In the genomic region with DNA sequence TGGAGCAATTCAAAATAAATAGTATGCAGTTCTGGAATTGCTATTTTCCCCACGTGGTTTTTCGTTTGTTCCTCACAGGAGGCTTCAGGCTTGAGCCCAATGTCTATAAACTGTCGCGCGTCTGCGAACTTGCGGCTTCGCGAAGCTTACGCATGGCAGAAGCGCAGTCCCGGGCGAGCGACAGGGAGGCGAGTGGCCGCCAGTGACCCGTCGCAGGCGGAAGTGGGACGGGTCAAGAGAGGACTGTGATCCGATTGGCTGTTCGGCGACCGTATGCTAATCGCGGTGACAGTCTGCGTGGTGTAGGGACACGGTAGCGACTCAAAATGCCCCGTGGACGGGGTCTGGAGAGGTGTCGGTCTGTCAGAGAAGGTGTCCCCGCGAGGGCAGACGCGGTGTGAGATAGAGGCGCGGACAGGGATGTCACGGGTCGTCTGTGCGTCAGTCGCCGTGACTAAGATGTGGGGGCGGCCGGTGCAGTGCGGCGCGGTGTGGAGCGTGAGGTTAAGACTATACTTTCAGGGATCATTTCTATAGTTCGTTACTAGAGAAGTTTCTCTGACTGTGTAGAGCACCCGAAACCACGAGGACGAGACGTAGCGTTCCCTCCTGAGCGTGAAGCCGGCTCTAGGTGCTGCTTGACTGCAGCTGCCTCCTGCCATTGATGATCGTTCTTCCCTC, we compare ENCODE assay signal across 7 mouse cellular contexts. TPM values are rescaled to one million over a fixed set of nuclear protein-coding genes. Genes with fewer than 3 reads are reported as not detected.
DNase-seq lines count a peak whose midpoint lies in the region; ATAC-seq and TF ChIP-seq lines count a peak whose summit lies in the region.
"Not testable (repeated sequence)": the region's sequence is repeated elsewhere in the genome, so short reads cannot be mapped to it uniquely, and the experiment has no call there.

No protein-coding gene starts in this region.

- not testable (repeated sequence) for H3K36me3 ChIP-seq in limb, embryonic 14.5 days (ENCODE audit: control insufficient read depth, insufficient read depth, low read length); midbrain, embryonic 16.5 days (ENCODE audit: control insufficient read depth, insufficient read depth, low read length); spleen, adult 2 months (ENCODE audit: control insufficient read depth, insufficient read depth, low read length)

- not testable (repeated sequence) for H3K27me3 ChIP-seq in limb, embryonic 14.5 days (ENCODE audit: control insufficient read depth, insufficient read depth, low read length); midbrain, embryonic 16.5 days (ENCODE audit: control insufficient read depth, insufficient read depth, low read depth, low read length); spleen, adult 2 months (ENCODE audit: control insufficient read depth, insufficient read depth, low read length)

- not testable (repeated sequence) for TF ChIP-seq CTCF in embryonic fibroblast, embryonic 13.5 days (IDR thresholded peaks at IDR 0.05; ENCODE audit: borderline replicate concordance, insufficient read depth, low read length); spleen, adult 2 months (IDR thresholded peaks at IDR 0.05; ENCODE audit: extremely low read depth, insufficient read depth, insufficient read length, insufficient replicate concordance)

- peak overlapping the region; percentile 49 for H3K4me2 ChIP-seq in limb, embryonic 14.5 days (replicated peaks; ENCODE audit: low read depth, low read length, severe bottlenecking)
- H3K4me2 ChIP-seq in midbrain, embryonic 16.5 days (ENCODE audit: low read length): peak overlapping the region; percentile 56

- not testable (repeated sequence) for H3K4me3 ChIP-seq in embryonic fibroblast, embryonic 13.5 days (ENCODE audit: insufficient read depth, low read length); spleen, adult 2 months (ENCODE audit: extremely low read depth, insufficient read depth, insufficient read length)
- H3K4me3 ChIP-seq in limb, embryonic 14.5 days (replicated peaks; ENCODE audit: low read length): peak overlapping the region; percentile 33
- H3K4me3 ChIP-seq in midbrain, embryonic 16.5 days (ENCODE audit: low read depth, low read length): peak overlapping the region; percentile 38

- ATAC-seq in limb, embryonic 14.5 days (ENCODE audit: low FRiP score, low read depth): peak; percentile 96
- ATAC-seq in midbrain, embryonic 16.5 days: peak; percentile 99

- not testable (repeated sequence) for H3K9me3 ChIP-seq in limb, embryonic 14.5 days (ENCODE audit: control insufficient read depth, low read length); midbrain, embryonic 16.5 days (replicated peaks; ENCODE audit: control insufficient read depth, low read length, poor library complexity, severe bottlenecking)

- under 1% methylated on average over 20 of the region's 58 CpGs for WGBS in limb, embryonic 14.5 days
- under 1% methylated on average over 20 of the region's 58 CpGs for WGBS in midbrain, embryonic 16.5 days
- under 1% methylated on average over 22 of the region's 58 CpGs for WGBS in spleen, adult 2 months

- not testable (repeated sequence) for H3K4me1 ChIP-seq in embryonic fibroblast, embryonic 13.5 days (ENCODE audit: control insufficient read depth, insufficient read depth, low read length); limb, embryonic 14.5 days (ENCODE audit: control insufficient read depth, insufficient read depth, low read length); midbrain, embryonic 16.5 days (ENCODE audit: control insufficient read depth, insufficient read depth, low read length); spleen, adult 2 months (ENCODE audit: control insufficient read depth, insufficient read depth, insufficient read length)

- 0 out of 2 replicates have a peak overlapping the region, but pooled peaks have one; percentile 31 for H3K9ac ChIP-seq in limb, embryonic 14.5 days (ENCODE audit: low read depth, low read length, severe bottlenecking)
- peak overlapping the region; percentile 43; the same call in 1 of the 2 replicates for H3K9ac ChIP-seq in midbrain, embryonic 16.5 days (ENCODE audit: low read depth, low read length)

- DNase-seq in adrenal gland, postnatal 36 days: peak; percentile 86 to 87
- DNase-seq in heart, adult 9 months (ENCODE audit: low spot score in 2 of 2): peak; percentile 88 to 89
- DNase-seq in kidney, adult 9 months: peak; percentile 89
- peak; percentile 38 for DNase-seq in limb, embryonic 14.5 days (ENCODE audit: low spot score)
- DNase-seq in spleen, adult 2 months (ENCODE audit: low read depth in 1 of 2, low spot score in 2 of 2): peak; percentile 50 to 82

- not testable (repeated sequence) for H3K27ac ChIP-seq in embryonic fibroblast, embryonic 13.5 days (ENCODE audit: insufficient read depth, low read length)
- H3K27ac ChIP-seq in limb, embryonic 14.5 days (replicated peaks; ENCODE audit: low read depth, low read length): 0 out of 2 replicates have a peak overlapping the region, but pooled peaks have one; percentile 33
- peak overlapping the region; percentile 59 for H3K27ac ChIP-seq in midbrain, embryonic 16.5 days (ENCODE audit: low read length)
- H3K27ac ChIP-seq in spleen, adult 2 months (ENCODE audit: insufficient read depth, low read length): peak overlapping the region; percentile 72

- 0 out of 2 replicates have a peak, but pooled peaks have one; percentile 28 for TF ChIP-seq POLR2A in embryonic fibroblast, embryonic 13.5 days (IDR thresholded peaks at IDR 0.05; ENCODE audit: low read depth, low read length)
- TF ChIP-seq POLR2A in limb, embryonic 14.5 days (IDR thresholded peaks at IDR 0.05; ENCODE audit: borderline replicate concordance, extremely low read depth, insufficient read depth, insufficient read length); spleen, adult 2 months (IDR thresholded peaks at IDR 0.05; ENCODE audit: low read depth, low read length): not testable (repeated sequence)

RNA-seq across cellular contexts. Expression of gene Tex14, which starts 57.1 kb away (rescaled TPM):
- under 1 TPM; 0.36 to 0.95 TPM for total RNA-seq in adrenal gland, postnatal 36 days (2021)
- polyA plus RNA-seq in embryonic fibroblast, embryonic 13.5 days (2011; ENCODE audit: insufficient read length, low read depth, missing spikeins): 0.11 and 0.30 TPM in 2 replicates
- 1.3 and 1.5 TPM in 2 replicates for polyA plus RNA-seq in limb, embryonic 14.5 days (2012; rRNA removed)
- polyA plus RNA-seq in limb, embryonic 14.5 days (2014; fragmentation: Nextera tagmentation; extraction: Ambion mirVana): 1.6 and 2.0 TPM in 2 replicates
- 0.29 and 0.39 TPM in 2 replicates for polyA plus RNA-seq in midbrain, embryonic 16.5 days (2015; fragmentation: Nextera tagmentation; extraction: Ambion mirVana)
- polyA plus RNA-seq in spleen, adult 2 months (2012; rRNA removed): 0.16 TPM in 2 replicates

RNA-seq across cellular contexts. Expression of gene Rad51c, which starts 57.2 kb away (rescaled TPM):
- total RNA-seq in adrenal gland, postnatal 36 days (2021): 1 to 10 TPM; 2.0 to 3.1 TPM
- polyA plus RNA-seq in embryonic fibroblast, embryonic 13.5 days (2011; ENCODE audit: insufficient read length, low read depth, missing spikeins): 5.0 and 8.6 TPM in 2 replicates
- 9.8 and 10.0 TPM in 2 replicates for polyA plus RNA-seq in limb, embryonic 14.5 days (2012; rRNA removed)
- 6.1 and 8.0 TPM in 2 replicates for polyA plus RNA-seq in limb, embryonic 14.5 days (2014; fragmentation: Nextera tagmentation; extraction: Ambion mirVana)
- polyA plus RNA-seq in midbrain, embryonic 16.5 days (2015; fragmentation: Nextera tagmentation; extraction: Ambion mirVana): 3.6 and 4.0 TPM in 2 replicates
- polyA plus RNA-seq in spleen, adult 2 months (2012; rRNA removed): 0.56 and 0.67 TPM in 2 replicates

Comparison
In these comparisons a context has a peak if more than half of its experiments do, and no peak if none do; other contexts are left out.
1. DNase-seq: peak in every context shown above with its lines; median percentile 89 in kidney, adult 9 months; 88 in heart, adult 9 months; 86 in adrenal gland, postnatal 36 days; 66 in spleen, adult 2 months; 38 in limb, embryonic 14.5 days.